Mouse (Mus musculus) kidney, postnatal 10 days (tissue): ENCODE measurements around the gene Trarg1.

Source experiments
- DNase-seq: peaks from one replicate; pipeline ENCODE4 v3.0.0; 2021; ENCODE audit warnings: mixed read lengths

Gene Trarg1

DNA sequence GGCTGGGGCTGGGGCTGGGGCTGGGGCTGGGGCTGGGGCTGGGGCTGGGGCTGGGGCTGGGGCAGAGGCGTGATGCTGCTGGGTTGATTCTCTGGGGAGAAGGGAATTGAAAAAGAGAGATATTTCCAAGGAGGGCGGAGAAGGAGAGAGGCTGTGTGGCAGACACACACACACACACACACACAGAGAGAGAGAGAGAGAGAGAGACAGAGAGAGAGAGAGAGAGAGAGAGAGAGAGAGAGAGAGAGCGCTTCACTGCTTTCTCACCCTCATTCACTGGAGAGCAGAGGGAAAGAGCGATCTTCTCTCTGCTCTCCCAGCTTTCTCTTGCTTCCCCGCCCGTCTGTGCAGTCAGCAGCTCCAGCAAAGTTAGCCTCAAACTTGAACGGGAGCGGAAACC, at the start of gene Trarg1:
Trarg1 (plus strand) TSS at position 301 of the 400 bp plus-strand sequence.
- DNase-seq = peak; percentile 34

DNA sequence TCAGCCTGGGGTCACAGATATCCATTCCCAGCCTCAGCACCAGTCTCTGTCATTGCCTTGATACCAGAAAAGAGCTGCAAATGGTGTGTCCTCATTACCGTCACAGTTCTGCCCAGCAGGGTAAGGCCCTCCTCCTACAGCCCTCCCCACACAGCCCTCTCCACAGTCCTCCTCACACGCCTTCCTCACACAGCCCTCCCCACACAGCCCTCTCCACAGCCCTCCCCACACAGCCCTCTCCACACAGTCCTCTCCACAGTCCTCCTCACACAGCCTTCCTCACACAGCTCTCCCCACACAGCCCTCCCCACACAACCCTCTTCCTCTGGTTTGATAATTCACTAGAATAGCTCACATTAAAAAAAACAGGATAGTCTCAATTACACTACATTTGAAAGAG, 49.6 kb upstream of the Trarg1 start:
- DNase-seq = no peak

DNA sequence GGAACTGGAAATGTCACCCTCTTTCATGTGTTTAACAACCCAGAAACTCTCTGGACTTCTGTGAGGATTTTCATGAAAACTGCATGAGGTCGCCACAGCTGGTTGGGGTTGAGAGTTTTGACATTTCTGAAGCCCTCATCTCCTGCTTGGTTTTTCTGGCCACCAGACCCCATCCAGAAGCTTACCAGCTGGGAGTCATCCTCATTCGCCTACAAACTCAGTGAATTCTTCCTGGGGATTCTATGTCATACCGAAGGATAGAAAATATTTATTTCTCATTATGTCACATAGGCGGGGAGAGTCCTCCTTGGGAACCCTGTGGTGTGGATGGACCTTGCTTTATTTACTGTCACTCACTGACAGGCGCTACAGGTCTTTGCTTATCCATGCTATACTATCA, 49.1 kb upstream of the Trarg1 start:
- DNase-seq = no peak

DNA sequence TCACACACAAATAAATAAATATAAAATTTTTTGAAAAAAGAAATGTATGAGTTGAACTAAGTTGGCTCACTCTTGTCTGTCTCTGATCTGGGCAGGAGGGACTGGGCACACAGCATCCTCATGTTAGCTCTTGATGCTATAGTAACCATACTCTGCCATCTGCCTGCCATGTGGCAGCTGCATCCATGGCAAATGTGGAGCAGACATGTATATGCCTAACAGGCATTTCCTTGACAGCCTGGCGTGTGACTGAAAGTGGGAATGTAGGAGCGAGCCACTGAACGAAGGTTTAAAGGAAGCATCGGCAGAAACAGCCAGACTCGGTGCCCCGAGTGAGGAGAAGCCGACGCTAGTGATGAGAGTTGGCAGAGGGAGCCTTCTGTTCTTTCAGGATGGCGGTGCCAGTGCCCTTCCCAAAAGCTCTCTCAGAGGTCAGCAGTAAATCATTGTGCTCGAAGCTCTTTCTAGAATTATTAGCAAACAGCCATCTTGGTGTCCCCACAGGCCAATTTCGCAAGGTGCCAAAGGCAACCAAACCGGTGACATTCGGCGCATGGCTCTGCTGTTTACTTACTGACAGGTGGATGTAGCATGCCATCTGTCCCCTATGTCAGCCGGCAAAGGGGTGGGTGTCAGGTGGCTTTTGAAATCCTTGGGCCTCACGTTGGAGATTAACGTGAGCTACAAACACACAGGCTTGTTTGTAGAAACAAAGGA, 40.2 kb upstream of the Trarg1 start:
- DNase-seq = no peak

DNA sequence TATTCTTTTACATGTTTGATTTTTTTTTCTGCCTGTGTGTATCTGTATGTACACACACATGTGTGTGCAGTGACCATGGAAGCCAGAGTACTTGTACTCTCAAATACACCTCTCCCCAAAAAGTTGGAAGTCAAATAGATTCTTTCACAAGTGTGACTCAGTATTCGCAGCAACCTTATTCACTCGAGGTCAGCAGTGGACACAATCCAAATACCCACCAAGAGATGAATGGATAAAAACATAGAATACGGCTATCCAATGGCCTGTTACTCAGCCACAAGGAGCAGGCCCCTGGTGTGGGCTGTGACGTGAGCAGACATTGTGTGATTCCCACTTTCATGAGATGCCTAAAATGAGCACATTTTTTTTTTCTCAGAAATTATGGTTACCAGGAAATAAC, 39.4 kb upstream of the Trarg1 start:
- no peak for DNase-seq

DNA sequence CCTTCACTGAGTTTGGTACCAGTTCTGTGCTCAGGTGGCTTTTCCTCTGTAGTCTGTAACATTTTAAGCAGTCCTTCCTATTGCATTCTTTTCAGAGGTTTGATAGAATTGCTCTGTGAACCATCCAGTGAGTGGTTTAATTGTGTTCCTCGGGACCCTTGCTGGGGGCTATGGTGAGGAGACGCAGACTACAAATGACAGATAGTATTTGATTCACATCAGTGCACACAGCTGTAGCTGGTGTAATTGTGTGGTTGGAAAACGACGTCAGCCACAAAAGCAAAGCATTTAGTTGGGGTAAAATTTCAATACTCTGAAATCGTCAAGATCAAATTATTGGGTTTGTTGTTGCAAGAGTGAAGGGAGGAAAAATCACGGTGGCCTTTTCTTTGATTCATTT, 35.4 kb upstream of the Trarg1 start:
- no peak for DNase-seq

- DNase-seq = no peak
These were observed 34.6 kb upstream of the Trarg1 start for GRCm38 (mm10) chr11:76645036-76645435.

GRCm38 (mm10) chr11:76645955-76646354, 33.7 kb upstream of the Trarg1 start:
- peak; percentile 95 for DNase-seq

- DNase-seq = no peak
These were observed 32.5 kb upstream of the Trarg1 start for GRCm38 (mm10) chr11:76647062-76647461.

DNA sequence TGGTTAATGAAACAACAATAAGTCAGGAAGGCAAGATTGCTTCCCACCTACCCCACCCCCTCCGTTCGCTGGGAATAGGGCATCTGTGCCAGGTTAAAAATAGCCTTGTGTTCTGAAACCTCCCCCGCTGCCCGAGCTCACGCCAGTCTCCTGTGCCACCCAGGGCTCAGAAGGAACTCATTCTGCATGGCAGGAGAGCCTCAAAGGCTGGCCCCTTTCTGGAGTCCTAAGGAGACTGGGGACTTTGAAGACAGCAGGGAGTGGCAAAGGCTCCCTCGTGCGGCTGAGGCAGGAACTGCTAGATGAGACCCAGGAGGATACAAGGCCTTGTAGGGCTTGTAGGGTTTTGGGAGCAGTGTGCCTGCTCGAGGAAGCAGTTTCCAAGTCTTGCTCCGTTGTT, 32.1 kb upstream of the Trarg1 start:
- peak; percentile 84 for DNase-seq

GRCm38 (mm10) chr11:76650862-76651560, 28.6 kb upstream of the Trarg1 start:
- DNase-seq = no peak

DNA sequence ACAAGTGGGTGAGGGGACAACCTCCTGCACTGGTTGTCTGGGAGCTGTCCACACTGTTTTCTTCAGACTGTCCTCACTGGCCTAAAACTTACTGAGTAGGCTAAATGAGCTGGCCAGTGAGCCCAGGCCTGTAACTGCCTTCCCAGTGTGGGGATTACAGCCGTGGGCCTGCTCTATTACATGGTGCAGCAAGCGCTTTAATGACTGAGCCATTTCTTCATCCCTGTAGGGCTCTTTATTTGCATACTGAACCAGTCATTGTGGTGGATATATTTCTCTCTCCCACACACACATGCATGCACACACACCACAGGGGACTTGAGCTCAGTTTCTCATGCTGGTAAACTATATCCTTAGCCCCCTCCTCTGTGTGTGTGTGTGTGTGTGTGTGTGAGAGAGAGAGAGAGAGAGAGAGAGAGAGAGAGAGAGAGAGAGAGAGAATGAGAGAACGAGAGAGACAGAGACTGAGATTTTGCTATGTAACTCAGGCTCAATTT, 26.7 kb upstream of the Trarg1 start:
- no peak for DNase-seq

GRCm38 (mm10) chr11:76655106-76655505, 24.5 kb upstream of the Trarg1 start:
- DNase-seq = peak; percentile 72

GRCm38 (mm10) chr11:76657450-76657970, 22.1 kb upstream of the Trarg1 start:
- no peak for DNase-seq

- DNase-seq = no peak
These were observed 20.3 kb upstream of the Trarg1 start for GRCm38 (mm10) chr11:76659138-76659930.

- DNase-seq = no peak
These were observed 17.7 kb upstream of the Trarg1 start for GRCm38 (mm10) chr11:76661790-76662468.

DNA sequence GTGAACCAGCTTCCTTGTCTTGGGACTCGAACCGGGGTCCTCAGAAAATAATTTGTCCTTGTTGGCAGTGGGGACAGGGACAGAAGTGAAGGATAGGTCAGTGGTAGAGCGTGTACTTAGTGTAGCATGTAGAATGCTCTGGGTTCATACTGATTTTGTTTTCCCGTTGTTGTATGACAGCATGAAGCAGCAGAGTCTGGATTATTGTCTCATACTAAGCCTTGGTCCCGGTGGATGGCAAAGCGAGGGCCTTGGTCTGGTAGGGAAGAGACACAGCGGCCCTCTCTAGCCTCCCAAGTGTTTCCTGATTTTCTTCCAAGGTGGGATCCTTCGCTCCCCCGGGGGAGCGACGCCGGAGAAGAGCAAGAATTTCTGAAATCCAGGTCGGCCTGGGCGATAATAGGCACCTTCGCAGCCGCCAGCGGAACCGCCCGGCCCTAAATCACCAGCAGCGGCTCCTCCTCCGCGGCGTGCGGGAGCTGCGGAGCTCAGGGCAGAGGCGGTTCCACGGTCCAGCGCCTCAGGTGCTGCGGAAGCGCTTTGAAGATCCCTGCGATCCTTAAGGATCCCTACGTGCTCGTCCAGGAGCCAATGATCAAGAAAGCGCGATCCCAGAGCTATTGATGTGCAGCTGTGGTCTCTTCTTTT, 13.5 kb upstream of the Trarg1 start:
- peak; percentile 24 for DNase-seq

DNA sequence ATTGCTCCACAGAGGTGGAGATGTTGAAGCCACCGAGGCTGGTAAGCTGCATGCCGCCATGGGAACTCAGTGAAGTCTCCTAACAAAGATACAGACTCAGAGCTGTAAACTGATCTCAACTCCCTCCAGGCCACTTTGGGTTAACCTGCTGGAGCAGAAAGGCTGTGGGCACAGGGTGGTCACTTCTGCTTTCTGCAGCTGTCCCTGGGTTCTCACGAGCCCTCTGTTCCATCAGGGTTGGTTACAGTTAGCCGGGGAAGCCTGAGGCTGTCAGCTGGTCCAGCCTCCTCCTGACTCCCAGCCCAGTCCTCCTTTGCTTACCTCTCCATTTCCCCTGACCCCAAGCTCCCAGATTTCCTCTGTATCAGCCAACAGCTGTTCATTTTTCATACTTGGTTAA, 11.8 kb upstream of the Trarg1 start:
- no peak for DNase-seq

- DNase-seq = no peak
These were observed 7.6 kb upstream of the Trarg1 start, which contains the start of gene Bhlha9 for GRCm38 (mm10) chr11:76671871-76672475. Bhlha9 (plus strand) TSS chr11:76672470.

DNA sequence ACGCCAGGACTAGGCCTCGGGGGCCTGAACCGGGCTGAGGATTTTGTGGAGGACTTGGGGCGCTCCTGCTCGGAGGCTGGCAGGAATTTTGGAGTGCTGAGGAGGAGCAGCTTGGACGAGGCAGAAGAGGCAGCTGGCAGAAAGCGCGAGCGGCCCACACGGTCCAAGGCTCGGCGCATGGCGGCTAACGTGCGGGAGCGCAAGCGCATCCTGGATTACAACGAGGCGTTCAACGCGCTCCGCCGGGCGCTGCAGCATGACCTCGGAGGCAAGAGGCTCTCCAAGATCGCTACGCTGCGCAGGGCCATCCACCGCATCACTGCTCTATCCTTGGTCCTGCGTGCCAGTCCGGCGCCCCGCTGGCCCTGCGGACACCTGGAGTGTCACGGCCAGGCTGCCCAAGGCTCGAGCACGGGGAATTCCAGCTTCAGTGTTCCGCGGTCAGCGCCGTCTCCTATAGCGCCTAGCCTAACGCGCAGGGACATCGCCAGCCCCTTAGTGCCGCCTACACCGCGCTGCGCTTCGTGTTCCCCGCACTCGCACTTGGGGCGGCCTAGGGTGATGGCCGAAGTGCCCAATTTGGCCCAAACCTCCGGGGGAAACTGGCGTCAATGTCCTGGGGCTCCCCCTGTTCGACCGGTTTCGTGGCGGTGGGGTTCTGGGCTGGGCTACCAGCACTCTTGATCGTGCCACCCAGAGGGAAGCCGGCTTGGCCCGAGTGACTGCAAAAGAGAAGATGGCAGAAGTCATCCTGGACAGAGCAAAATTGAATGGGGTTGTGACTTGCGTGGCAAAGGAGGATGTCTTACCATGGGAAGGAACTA, 6.8 kb upstream of the Trarg1 start:
- DNase-seq = no peak

- DNase-seq = no peak
These were observed 5.4 kb upstream of the Trarg1 start for GRCm38 (mm10) chr11:76674199-76674598.
